Mouse (Mus musculus) naive thymus-derived CD4-positive, alpha-beta T cell, adult 2 months (primary cell): ENCODE results near the gene 9930022D16Rik.

ENCODE experiments used
- DNase-seq: peaks from one replicate; pipeline ENCODE4 v3.0.0-alpha.2; 2011; ENCODE audit warnings: low read depth

Gene 9930022D16Rik

GRCm38 (mm10) chr11:109416709-109417420 lies 3.1 kb downstream of the 9930022D16Rik start:
- DNase-seq = no peak

- no peak for DNase-seq
These were observed 3.8 kb downstream of the 9930022D16Rik start for GRCm38 (mm10) chr11:109417472-109418040.

DNA sequence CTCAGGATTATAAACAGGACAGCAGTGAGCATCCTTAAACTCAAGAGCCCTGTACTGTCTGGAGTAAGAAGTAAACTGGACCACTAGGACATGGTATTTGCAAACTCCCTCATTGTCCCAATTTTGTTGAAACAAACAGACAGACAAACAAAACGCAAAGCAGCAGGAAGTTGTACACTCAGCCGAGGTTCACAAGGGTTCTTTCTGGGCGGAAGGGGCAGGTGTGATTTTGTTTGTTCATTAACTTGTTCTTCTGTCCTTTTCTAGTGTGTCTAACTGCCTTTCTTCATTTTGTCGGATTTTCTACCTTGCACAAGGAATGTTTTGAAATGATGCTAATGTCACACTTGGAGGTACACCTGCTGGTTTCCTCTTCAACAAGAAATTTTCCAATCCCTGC lies 5.7 kb downstream of the 9930022D16Rik start:
- DNase-seq = no peak

DNA sequence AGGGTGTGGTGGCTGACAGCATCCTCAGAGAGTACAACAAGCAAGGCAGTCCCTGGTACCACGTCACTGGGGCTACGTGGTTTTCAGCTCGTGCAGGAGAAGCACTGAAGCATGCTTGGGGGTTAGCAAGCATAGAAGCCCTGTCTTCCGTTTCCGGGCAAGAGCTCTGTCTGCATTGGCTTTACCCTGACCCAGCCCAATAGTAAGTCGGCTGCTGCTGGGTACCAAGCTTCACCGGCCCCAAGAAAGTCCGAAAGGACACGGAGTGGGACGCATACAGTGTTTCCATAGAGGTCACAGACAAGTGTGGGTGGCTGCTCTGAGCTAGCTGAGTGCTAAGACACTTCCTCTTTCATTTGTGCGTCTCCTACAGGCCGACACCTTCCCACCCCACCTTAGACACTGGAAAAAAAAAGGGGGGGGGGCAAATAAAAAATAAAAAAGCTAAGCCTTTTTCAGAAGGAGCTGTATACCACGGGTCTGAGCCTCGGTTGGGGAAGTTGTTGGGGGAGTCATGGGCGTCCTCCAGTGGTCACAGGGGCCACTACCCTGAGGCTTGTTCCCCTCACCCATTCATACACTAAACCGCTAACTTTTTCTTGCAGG lies 6.3 kb downstream of the 9930022D16Rik start:
- DNase-seq = peak; percentile 92

DNA sequence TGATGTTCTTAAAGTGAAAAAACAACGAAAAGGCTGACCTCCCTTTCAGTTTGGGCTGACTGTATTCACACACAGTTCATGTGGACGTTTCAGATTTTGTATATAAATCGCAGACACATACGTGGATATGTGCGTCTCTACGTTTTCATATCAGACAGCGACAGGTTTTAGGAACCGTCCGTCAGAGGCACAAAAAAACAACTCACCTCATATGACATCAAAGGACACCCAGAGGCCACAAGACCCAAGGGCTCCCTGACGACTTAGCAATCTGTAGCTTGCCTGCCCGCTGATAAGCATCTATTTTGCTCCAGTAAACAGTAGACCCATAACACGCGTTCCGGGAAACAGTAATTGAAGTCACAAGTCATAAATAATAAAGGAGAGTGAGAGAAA lies 6.8 kb downstream of the 9930022D16Rik start:
- peak; percentile 82 for DNase-seq

DNA sequence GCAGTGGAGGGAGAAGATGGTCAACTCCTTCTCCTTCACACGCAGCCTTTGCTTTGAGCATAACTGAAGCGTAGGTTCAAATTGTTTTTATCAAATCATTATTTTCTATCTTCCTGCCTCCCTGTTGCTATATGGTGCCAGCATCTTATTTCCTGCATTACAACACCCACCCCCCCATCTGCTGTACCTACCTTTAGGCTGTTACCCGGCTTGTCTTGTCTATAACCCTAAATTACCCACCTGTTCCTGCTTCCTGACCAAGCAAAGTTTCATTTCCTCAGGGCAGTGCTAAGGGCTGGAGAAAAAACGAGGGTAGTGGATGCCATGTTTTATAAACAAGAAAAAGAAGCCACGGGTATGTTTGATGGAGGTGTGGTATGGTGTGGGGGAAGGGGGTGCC lies 7.5 kb downstream of the 9930022D16Rik start:
- no peak for DNase-seq

DNA sequence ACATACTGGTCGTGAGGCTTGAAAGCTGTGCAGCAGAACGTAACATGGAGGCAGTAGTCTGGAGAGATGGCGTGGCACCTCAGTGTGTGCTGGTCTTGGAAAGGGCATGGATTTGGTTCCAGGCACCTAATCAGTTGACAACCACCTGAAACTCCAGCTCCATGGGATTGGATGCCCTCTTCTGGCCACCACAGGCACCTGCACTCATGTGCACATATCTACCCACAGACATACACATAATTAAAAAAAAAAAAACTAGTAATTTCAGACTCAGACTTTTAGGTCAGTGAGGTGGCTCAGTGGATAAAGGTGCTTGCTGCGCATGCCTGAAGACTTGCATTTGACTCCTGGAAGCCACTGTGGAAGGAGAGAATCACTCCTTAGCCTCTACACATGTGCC lies 8.5 kb downstream of the 9930022D16Rik start:
- no peak for DNase-seq

- no peak for DNase-seq
These were observed 9.6 kb downstream of the 9930022D16Rik start for GRCm38 (mm10) chr11:109423294-109423693.

GRCm38 (mm10) chr11:109425392-109426271 lies 11.9 kb downstream of the 9930022D16Rik start, which contains the start of gene Amz2:
Gene Amz2 (plus strand): TSS chr11:109425946.
- DNase-seq = peak; percentile 100

DNA sequence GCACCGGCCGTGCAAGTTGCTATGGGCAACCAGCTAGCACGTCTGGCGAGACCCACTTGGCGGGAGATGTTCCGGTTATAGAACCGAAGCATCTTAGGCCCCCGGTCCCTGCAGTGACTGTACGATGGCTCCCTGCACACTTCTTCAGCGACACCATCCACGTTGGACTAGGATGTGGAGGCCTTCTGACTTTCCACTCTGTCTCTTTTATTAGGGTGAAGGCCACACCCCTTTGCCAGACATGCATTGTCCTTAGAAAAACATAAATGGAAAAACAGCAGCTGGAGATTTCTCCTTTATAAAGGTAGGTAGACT lies 12.5 kb downstream of the 9930022D16Rik start:
- no peak for DNase-seq

DNA sequence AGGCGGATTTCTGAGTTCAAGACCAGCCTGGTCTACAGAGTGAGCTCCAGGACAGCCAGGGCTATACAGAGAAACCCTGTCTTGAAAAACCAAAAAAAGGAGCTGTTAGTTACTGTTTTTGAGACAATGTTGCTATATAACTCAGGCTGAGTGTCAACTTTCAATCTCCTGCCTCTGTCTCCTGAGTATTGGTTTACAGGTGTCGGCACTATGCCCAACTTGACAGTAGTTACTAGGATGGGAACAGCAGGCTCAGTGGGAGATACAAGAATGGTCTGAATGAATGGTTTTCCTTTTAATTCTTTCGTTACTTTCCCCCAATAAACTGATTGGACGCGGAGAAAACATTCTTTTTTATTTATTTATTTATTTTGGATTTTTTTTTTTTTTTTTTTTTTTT lies 13.6 kb downstream of the 9930022D16Rik start:
- no peak for DNase-seq

DNA sequence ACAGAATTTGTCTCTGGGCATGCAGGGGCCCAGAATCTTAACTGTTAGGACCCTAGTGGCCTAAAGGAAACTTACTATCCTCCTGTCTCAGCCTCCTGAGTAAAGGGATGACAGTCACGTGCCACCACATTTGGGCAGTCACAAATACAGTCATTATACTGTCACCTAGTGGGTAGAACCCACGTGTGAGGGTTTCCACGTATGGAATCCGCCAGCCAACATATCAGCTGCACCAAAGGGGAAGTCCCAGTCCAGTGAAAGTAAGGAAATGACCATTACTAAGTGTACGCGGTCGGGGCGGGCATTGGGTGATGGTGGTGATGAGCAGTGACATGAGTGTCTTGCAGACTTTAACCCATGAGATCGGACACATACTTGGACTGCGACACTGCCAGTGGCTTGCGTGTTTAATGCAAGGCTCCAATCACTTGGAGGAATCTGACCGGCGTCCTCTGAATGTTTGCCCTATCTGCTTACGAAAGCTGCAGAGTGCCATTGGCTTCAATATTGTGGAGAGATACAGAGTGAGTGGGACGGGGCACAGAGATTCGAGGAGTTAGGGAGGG lies 20.6 kb downstream of the 9930022D16Rik start:
- no peak for DNase-seq

DNA sequence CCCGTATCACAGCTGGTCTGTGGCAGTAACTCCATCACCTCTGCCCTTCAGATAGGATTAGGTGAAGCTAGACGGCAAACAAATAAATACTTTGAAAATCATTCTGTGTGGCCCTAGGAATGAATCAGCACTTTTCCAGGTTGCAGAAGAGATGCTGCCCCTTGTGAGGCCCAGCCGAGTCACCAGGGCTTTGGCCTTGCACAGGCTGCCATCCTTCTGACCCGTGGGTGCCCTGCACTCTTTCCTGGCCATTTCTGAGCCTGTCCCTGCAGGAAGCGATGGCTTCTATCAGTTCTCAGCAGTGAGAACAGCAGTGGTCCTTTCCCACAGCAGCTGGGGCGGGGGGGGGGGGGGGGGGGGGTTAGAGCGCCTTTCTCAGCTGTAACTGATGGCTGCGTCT lies 23.2 kb downstream of the 9930022D16Rik start:
- DNase-seq = no peak

- no peak for DNase-seq
These were observed 25.5 kb downstream of the 9930022D16Rik start for GRCm38 (mm10) chr11:109439209-109439608.

GRCm38 (mm10) chr11:109439829-109440340 lies 26.2 kb downstream of the 9930022D16Rik start:
- peak; percentile 81 for DNase-seq

GRCm38 (mm10) chr11:109440641-109441040 lies 26.9 kb downstream of the 9930022D16Rik start:
- no peak for DNase-seq

DNA sequence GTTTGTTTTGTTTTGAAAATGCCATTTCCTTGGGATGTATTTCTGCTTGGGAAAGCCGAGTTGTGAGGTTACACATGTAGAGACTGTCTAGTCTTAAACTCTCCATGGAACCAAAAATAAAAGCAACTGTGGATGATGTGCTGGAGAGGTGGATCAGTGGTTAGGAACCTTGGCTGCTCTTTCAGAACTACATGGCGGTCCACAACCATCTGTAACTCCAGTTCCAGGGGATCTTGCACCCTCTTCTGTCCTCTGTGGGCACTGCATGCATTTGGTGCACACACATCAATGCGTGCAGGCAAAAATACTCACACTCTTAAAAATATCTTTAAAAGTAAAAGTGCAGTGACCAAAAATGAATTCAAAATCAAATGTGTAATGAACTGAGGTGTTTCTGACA lies 27.4 kb downstream of the 9930022D16Rik start:
- peak; percentile 85 for DNase-seq

DNA sequence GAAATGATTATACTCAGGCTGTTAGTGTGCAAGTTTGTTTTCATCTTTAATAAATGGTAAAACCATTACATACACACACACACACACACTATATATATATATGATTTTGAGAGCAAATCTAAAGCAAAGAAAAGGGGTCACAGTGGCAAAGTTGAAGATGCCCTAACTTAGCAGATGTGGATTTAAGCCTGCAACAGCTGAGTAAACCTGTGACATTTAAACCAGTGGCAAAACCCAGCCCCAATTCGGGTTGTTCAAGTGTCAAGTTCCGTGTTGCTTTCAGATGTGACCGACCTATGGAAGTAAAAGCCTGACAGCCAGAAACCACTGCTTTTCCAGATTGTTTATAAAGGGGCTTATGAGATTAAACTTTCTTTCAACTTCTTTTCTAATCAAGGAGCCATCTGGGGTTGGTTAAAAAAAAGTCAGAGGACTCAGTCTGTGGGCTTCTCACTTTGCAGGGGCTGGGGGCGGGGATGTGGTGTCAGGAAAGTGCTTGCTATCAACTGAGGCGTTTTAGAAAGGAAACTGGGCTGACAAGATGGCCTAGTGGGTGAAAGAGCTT lies 28.5 kb downstream of the 9930022D16Rik start:
- peak; percentile 11 for DNase-seq

- no peak for DNase-seq
These were observed 29.9 kb downstream of the 9930022D16Rik start for GRCm38 (mm10) chr11:109443468-109444263.

- DNase-seq = peak; percentile 58
These were observed 30.9 kb downstream of the 9930022D16Rik start for GRCm38 (mm10) chr11:109444600-109444999.
